Mouse (Mus musculus): ENCODE measurements around the gene Gngt2. TPM values are rescaled to one million over a fixed set of nuclear protein-coding genes. Genes with fewer than 3 reads are reported as not detected.

Gngt2 gene
- polyA plus RNA-seq, 1 experiment from 2014 or later, result 10.1 TPM

- WGBS, result 63% methylated on average over 7 of the region's 7 CpGs
- H3K4me3 ChIP-seq (replicated peaks), result no peak overlapping the region
- no peak overlapping the region for H3K27ac ChIP-seq
Observed at GRCm38 (mm10) chr11:95810828-95811227, 26.2 kb upstream of the Gngt2 start.

GRCm38 (mm10) chr11:95811741-95812140 is 25.3 kb upstream of the Gngt2 start:
- 83% methylated on average over 6 of the region's 6 CpGs for WGBS
- Histone ChIP-seq H3K9me3 (peaks cover 9% of the 10 kb centered on the region; the same call in 1 of the 2 replicates), H3K27ac (no peak overlapping the region), H3K36me3 (no peaks in the 10 kb centered on the region), H3K27me3 (no peaks in the 10 kb centered on the region), H3K4me3 (replicated peaks) (no peak overlapping the region), H3K4me2 (no peak overlapping the region), H3K9ac (replicated peaks) (no peak overlapping the region), H3K4me1 (replicated peaks) (no peaks in the 10 kb centered on the region)
- ATAC-seq (ENCODE audit: insufficient number of reproducible peaks, insufficient read depth, low FRiP score, low TSS enrichment, low read depth), result no peak

More at GRCm38 (mm10) chr11:95810828-95811227, 26.2 kb upstream of the Gngt2 start:
- Histone ChIP-seq H3K27me3 (no peaks in the 10 kb centered on the region), H3K4me2 (no peak overlapping the region), H3K9me3 (peaks cover 9% of the 10 kb centered on the region; the same call in 1 of the 2 replicates), H3K9ac (replicated peaks) (no peak overlapping the region), H3K36me3 (no peaks in the 10 kb centered on the region), H3K4me1 (replicated peaks) (no peaks in the 10 kb centered on the region)
- ATAC-seq (ENCODE audit: insufficient number of reproducible peaks, insufficient read depth, low FRiP score, low TSS enrichment, low read depth), result no peak

- peaks cover 8% of the 10 kb centered on the region; the same call in 1 of the 2 replicates for H3K9me3 ChIP-seq
- no peak overlapping the region for H3K4me2 ChIP-seq
- no peak for ATAC-seq (ENCODE audit: insufficient number of reproducible peaks, insufficient read depth, low FRiP score, low TSS enrichment, low read depth)
- no peaks in the 10 kb centered on the region for H3K36me3 ChIP-seq
- H3K27ac ChIP-seq, result no peak overlapping the region
- H3K4me3 ChIP-seq (replicated peaks), result no peak overlapping the region
- no peaks in the 10 kb centered on the region for H3K27me3 ChIP-seq
- no peaks in the 10 kb centered on the region for H3K4me1 ChIP-seq (replicated peaks)
- 80% methylated on average over 4 of the region's 4 CpGs for WGBS
- H3K9ac ChIP-seq (replicated peaks), result no peak overlapping the region
Observed at GRCm38 (mm10) chr11:95812224-95812623, 24.8 kb upstream of the Gngt2 start.

GRCm38 (mm10) chr11:95814101-95814500 is 22.9 kb upstream of the Gngt2 start:
- 90% methylated on average over 2 of the region's 2 CpGs for WGBS
- no peaks in the 10 kb centered on the region for H3K36me3 ChIP-seq
- H3K4me2 ChIP-seq, result no peak overlapping the region
- no peaks in the 10 kb centered on the region; the same call in 1 of the 2 replicates for H3K9me3 ChIP-seq
- H3K4me3 ChIP-seq (replicated peaks), result no peak overlapping the region
- H3K27ac ChIP-seq, result no peak overlapping the region
- H3K27me3 ChIP-seq, result no peaks in the 10 kb centered on the region
- no peaks in the 10 kb centered on the region for H3K4me1 ChIP-seq (replicated peaks)
- no peak for ATAC-seq (ENCODE audit: insufficient number of reproducible peaks, insufficient read depth, low FRiP score, low TSS enrichment, low read depth)
- no peak overlapping the region for H3K9ac ChIP-seq (replicated peaks)

GRCm38 (mm10) chr11:95814857-95815256 is 22.2 kb upstream of the Gngt2 start:
- no peaks in the 10 kb centered on the region for H3K36me3 ChIP-seq
- no peaks in the 10 kb centered on the region for H3K27me3 ChIP-seq
- H3K4me2 ChIP-seq, result no peak overlapping the region
- WGBS, result 67% methylated on average over 5 of the region's 5 CpGs
- no peak overlapping the region for H3K9ac ChIP-seq (replicated peaks)
- ATAC-seq (ENCODE audit: insufficient number of reproducible peaks, insufficient read depth, low FRiP score, low TSS enrichment, low read depth), result no peak
- no peak overlapping the region for H3K27ac ChIP-seq
- H3K9me3 ChIP-seq, result no peaks in the 10 kb centered on the region; the same call in 1 of the 2 replicates
- H3K4me1 ChIP-seq (replicated peaks), result no peaks in the 10 kb centered on the region
- no peak overlapping the region for H3K4me3 ChIP-seq (replicated peaks)

- WGBS, result 77% methylated on average over 9 of the region's 9 CpGs
- Histone ChIP-seq H3K27me3 (no peaks in the 10 kb centered on the region), H3K4me1 (replicated peaks) (no peaks in the 10 kb centered on the region), H3K27ac (no peak overlapping the region), H3K9me3 (no peaks in the 10 kb centered on the region; the same call in 1 of the 2 replicates), H3K36me3 (no peaks in the 10 kb centered on the region), H3K4me2 (no peak overlapping the region), H3K9ac (replicated peaks) (no peak overlapping the region), H3K4me3 (replicated peaks) (no peak overlapping the region)
- ATAC-seq (ENCODE audit: insufficient number of reproducible peaks, insufficient read depth, low FRiP score, low TSS enrichment, low read depth), result no peak
Observed at GRCm38 (mm10) chr11:95815412-95815811, 21.6 kb upstream of the Gngt2 start.

GRCm38 (mm10) chr11:95819138-95819537 is 17.9 kb upstream of the Gngt2 start:
- Histone ChIP-seq H3K27ac (no peak overlapping the region), H3K27me3 (peaks cover 20% of the 10 kb centered on the region), H3K4me1 (replicated peaks) (no peaks in the 10 kb centered on the region), H3K9me3 (no peaks in the 10 kb centered on the region; the same call in 1 of the 2 replicates), H3K9ac (replicated peaks) (no peak overlapping the region), H3K36me3 (no peaks in the 10 kb centered on the region), H3K4me2 (no peak overlapping the region), H3K4me3 (replicated peaks) (no peak overlapping the region)
- WGBS, result 87% methylated on average over 8 of the region's 8 CpGs
- no peak for ATAC-seq (ENCODE audit: insufficient number of reproducible peaks, insufficient read depth, low FRiP score, low TSS enrichment, low read depth)

GRCm38 (mm10) chr11:95821511-95821910 is 15.5 kb upstream of the Gngt2 start:
- Histone ChIP-seq H3K9me3 (no peaks in the 10 kb centered on the region), H3K4me2 (no peak overlapping the region), H3K9ac (replicated peaks) (no peak overlapping the region), H3K27me3 (peaks cover 42% of the 10 kb centered on the region), H3K36me3 (no peaks in the 10 kb centered on the region), H3K4me1 (replicated peaks) (peaks cover 7% of the 10 kb centered on the region), H3K27ac (no peak overlapping the region), H3K4me3 (replicated peaks) (no peak overlapping the region)
- no peak for ATAC-seq (ENCODE audit: insufficient number of reproducible peaks, insufficient read depth, low FRiP score, low TSS enrichment, low read depth)
- 85% methylated on average over 3 of the region's 3 CpGs for WGBS

GRCm38 (mm10) chr11:95822437-95822836 is 14.6 kb upstream of the Gngt2 start:
- H3K27me3 ChIP-seq, result peaks cover 51% of the 10 kb centered on the region

GRCm38 (mm10) chr11:95824071-95824876 is 12.7 kb upstream of the Gngt2 start, which contains the start of gene Phospho1:
TSS of gene Phospho1 (plus strand) at chr11:95824499.
- peaks cover 7% of the 10 kb centered on the region for H3K4me1 ChIP-seq (replicated peaks)
- ATAC-seq (ENCODE audit: insufficient number of reproducible peaks, insufficient read depth, low FRiP score, low TSS enrichment, low read depth), result peak; percentile 93
- no peaks in the 10 kb centered on the region for H3K9me3 ChIP-seq
- peaks cover 70% of the 10 kb centered on the region for H3K27me3 ChIP-seq
- under 1% methylated on average over 76 of the region's 78 CpGs for WGBS
- no peaks in the 10 kb centered on the region for H3K36me3 ChIP-seq
- peak within 1 kb of the TSS; percentile 66 for H3K9ac ChIP-seq (replicated peaks)
- H3K4me3 ChIP-seq (replicated peaks), result peak within 1 kb of the TSS; percentile 65
- H3K27ac ChIP-seq, result no peak within 1 kb of the TSS
- peak within 1 kb of the TSS; percentile 97 for H3K4me2 ChIP-seq

More at GRCm38 (mm10) chr11:95822437-95822836, 14.6 kb upstream of the Gngt2 start:
- Histone ChIP-seq H3K27ac (no peak overlapping the region), H3K4me3 (replicated peaks) (no peak overlapping the region), H3K36me3 (no peaks in the 10 kb centered on the region), H3K4me1 (replicated peaks) (peaks cover 7% of the 10 kb centered on the region), H3K9ac (replicated peaks) (no peak overlapping the region), H3K9me3 (no peaks in the 10 kb centered on the region), H3K4me2 (no peak overlapping the region)
- ATAC-seq (ENCODE audit: insufficient number of reproducible peaks, insufficient read depth, low FRiP score, low TSS enrichment, low read depth), result no peak
- WGBS, result 91% methylated on average over 4 of the region's 4 CpGs

- 0% methylated on average over 11 of the region's 11 CpGs for WGBS
- peaks cover 75% of the 10 kb centered on the region for H3K27me3 ChIP-seq
- H3K36me3 ChIP-seq, result no peaks in the 10 kb centered on the region
- peak overlapping the region; percentile 97 for H3K4me2 ChIP-seq
- peaks cover 7% of the 10 kb centered on the region for H3K4me1 ChIP-seq (replicated peaks)
- no peaks in the 10 kb centered on the region for H3K9me3 ChIP-seq
- no peak overlapping the region for H3K27ac ChIP-seq
- H3K4me3 ChIP-seq (replicated peaks), result peak overlapping the region; percentile 65
- peak overlapping the region; percentile 66 for H3K9ac ChIP-seq (replicated peaks)
- ATAC-seq (ENCODE audit: insufficient number of reproducible peaks, insufficient read depth, low FRiP score, low TSS enrichment, low read depth), result no peak
Observed at GRCm38 (mm10) chr11:95824877-95825243, 12.2 kb upstream of the Gngt2 start.

All from limb, embryonic 12.5 days (tissue).